Mouse (Mus musculus): ENCODE measurements around the gene Stbd1. TPM values are rescaled to one million over a fixed set of nuclear protein-coding genes. Genes with fewer than 3 reads are reported as not detected.

Gene Stbd1
- polyA plus RNA-seq (2017; shearing (Covaris generic)): not detected

DNA sequence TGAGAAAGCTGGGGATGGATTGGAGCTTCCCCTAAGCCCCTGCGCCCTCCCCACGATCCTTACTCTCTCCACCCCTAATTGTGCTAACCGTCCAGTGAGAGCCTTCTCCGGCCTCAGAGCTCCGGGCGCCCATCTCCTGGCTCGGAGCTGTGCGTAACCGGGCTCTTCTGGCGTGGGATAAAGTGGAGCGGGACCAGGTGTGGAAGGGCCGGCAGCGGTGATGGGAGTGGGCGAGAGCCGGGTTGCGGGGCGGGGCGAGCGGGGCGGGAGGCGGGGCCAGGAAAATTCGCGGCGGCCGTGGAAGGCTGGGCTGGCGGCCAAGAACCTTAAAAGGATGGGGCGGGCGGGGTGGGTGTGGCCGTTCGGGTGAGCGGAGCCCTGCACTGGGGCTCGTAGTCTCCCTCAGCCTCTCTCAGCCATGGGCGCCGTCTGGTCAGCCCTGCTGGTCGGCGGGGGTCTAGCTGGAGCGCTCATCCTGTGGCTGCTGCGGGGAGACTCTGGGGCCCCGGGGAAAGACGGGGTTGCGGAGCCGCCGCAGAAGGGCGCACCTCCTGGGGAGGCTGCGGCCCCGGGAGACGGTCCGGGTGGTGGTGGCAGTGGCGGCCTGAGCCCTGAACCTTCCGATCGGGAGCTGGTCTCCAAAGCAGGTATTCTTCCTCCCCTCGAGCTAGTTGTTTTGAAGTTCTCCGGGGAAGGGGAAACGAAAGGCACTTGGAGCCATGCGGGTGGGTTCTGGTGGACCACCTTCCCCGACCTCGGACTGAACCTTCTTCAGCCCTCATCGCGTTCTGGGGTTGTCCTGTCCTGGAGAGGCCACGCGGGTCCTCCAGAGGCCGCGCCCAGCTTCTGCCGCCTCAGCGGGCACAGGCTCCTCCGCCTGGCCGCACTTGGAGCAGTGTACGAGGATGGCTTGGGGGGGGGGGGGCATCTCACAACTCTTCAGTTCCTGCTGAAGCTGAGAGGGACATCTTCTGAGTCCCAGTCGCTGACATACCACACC, at the start of gene Stbd1:
TSS of gene Stbd1 (plus strand) at position 351 of the 1,000 bp plus-strand sequence.

DNA sequence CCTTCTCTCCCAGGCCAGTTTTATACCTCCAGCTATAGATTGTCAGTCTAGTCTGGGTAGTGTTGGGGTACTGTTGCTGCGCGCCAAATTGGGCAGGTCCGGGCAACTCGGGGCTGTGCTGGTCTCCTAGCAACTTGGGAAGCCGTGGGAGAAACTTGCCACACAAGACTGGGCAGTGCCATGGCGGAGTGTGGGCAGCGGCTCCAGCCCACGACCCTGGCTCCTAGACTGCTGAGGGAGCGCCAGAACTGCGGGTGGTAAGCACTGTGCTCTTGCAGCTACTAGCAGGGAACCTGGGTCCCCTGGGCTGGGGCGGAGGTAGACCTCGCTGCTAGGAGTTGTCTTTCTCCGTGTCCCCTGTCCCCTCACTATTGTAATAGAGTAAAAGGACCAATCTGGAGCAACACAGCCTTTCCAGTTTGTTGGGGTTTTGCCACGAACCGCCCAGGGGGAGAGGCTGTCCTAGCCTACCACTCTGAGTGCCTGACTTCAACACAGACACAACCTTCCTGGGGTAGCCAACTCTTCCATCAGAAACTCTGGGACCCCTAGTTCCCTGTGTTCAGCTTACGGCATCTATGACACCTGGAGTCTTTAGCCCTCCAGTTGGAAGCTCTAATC, 47.8 kb upstream of the Stbd1 start, which contains the start of gene Fam47e:
TSS of gene Fam47e (plus strand) at position 179 of the 621 bp plus-strand sequence.

Other genes with a start within 250 kb of the Stbd1 start
- gene Nup54, start 167.8 kb upstream of the Stbd1 start, polyA plus RNA-seq (2017; shearing (Covaris generic)): 53.3 TPM
- gene Scarb2, start 96.2 kb upstream of the Stbd1 start, polyA plus RNA-seq (2017; shearing (Covaris generic)): 11.9 TPM
- gene Fam47e, start 48.0 kb upstream of the Stbd1 start, polyA plus RNA-seq (2017; shearing (Covaris generic)): not detected
- gene Ccdc158, start 72.2 kb downstream of the Stbd1 start, polyA plus RNA-seq (2017; shearing (Covaris generic)): 0.11 TPM
- not detected for gene Shroom3, start 80.4 kb downstream of the Stbd1 start, polyA plus RNA-seq (2017; shearing (Covaris generic))